Mouse (Mus musculus): ENCODE data around the gene Slc12a3.
"Not testable (repeated sequence)": the region's sequence is repeated elsewhere in the genome, so short reads cannot be mapped to it uniquely, and the experiment has no call there.

The Slc12a3 gene

DNA sequence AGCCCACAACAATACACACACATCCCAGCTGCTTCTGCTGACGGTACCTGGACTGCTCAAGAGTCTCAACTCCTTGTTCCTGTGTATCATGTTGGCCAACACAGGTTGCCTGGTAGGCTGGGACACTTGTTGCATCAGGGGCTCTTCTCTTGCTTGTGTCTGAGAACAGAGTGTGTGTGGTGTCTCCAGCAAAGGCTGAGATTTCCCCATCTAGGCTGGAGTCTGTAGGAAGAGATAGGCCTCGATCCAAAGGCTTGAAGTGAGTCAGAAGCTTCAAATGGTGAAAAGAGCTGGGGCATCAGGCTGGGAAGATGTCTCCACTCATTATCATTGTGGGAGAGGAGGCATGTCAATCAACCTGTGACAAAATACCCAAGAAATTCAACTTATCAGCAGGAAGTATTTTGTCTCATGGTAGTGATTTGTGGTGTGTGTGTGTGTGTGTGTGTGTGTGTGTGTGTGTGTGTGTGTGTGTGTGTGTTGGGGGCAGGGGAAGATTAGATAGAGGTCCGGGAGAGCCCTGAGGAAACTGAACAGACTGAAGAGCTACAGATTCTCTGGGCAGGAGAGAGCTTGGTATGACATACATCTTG is 70.5 kb downstream of the Slc12a3 start:
- DNase-seq (ENCODE audit: low spot score): no peak

DNA sequence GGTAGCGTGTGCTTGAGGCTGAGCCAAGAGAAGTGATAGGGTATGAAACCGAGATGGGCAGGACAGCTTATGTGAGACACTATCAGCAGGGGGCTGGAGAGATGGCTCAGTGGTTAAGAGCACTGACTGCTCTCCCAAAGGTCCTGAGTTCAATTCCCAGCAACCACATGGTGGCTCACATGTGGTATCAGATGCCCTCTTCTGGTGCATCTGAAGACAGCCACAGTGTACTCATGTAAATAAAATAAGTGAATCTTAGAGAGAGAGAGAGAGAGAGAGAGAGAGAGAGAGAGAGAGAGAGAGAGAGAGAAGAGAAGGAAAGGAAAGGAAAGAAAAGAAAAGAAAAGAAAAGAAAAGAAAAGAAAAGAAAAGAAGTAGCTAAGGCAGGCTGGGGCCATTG is 71.0 kb downstream of the Slc12a3 start:
- DNase-seq (ENCODE audit: low spot score): not testable (repeated sequence)

- DNase-seq (ENCODE audit: low spot score): no peak
These were observed 79.6 kb downstream of the Slc12a3 start for GRCm38 (mm10) chr8:94408443-94409080.

GRCm38 (mm10) chr8:94409523-94409922 is 80.5 kb downstream of the Slc12a3 start:
- DNase-seq (ENCODE audit: low spot score): no peak

GRCm38 (mm10) chr8:94412518-94412917 is 83.5 kb downstream of the Slc12a3 start:
- no peak for DNase-seq (ENCODE audit: low spot score)

GRCm38 (mm10) chr8:94413509-94413908 is 84.5 kb downstream of the Slc12a3 start:
- no peak for DNase-seq (ENCODE audit: low spot score)

DNA sequence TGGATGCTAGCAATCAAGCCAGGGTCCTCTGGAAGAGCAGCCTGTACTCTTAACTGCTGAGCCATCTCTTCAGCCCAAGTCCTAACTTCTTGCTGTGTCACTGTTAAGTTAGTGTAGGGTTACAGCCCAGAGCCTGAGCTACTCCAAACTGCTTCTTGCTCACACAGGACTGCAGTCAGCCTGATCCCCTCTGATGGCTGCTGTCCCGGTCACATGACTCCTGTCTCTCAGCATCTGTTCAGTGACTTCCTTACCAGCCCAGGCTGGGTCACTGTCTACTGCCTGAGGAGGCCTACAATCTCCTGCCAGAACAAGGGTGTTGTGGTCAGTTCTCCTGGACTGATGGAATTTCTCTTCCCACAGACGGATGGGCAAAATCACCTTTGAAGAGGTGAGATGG is 86.2 kb downstream of the Slc12a3 start:
- DNase-seq (ENCODE audit: low spot score): no peak

All from MN1 (cell line).